Comparison of ENCODE assay signal across 8 mouse cellular contexts in genomic region chr1:74794487-74795144, GRCm38 (mm10). TPM values are rescaled to one million over a fixed set of nuclear protein-coding genes. Genes with fewer than 3 reads are reported as not detected.
DNase-seq lines count a peak whose midpoint lies in the region; ATAC-seq and TF ChIP-seq lines count a peak whose summit lies in the region.

No protein-coding gene starts in this region.

- H3K27ac ChIP-seq in hindbrain, embryonic 16.5 days (ENCODE audit: low read depth, low read length) = no peak overlapping the region

- peaks cover 28% of the 10 kb centered on the region for H3K4me1 ChIP-seq in hindbrain, embryonic 16.5 days (ENCODE audit: control insufficient read depth, insufficient read depth, low read depth, low read length)

- peak overlapping the region; percentile 60 for H3K9ac ChIP-seq in hindbrain, embryonic 16.5 days (ENCODE audit: low read depth, low read length)

- no peak overlapping the region for H3ac ChIP-seq in myocyte (ENCODE audit: control insufficient read depth, insufficient read length)

- H3K9me3 ChIP-seq in hindbrain, embryonic 16.5 days (ENCODE audit: control insufficient read depth, low read length) = no peaks in the 10 kb centered on the region

- H3K79me2 ChIP-seq in myocyte (ENCODE audit: control insufficient read depth, insufficient read depth) = peaks cover 5% of the 10 kb centered on the region

- peak; percentile 66 for DNase-seq in kidney, postnatal 10 days
- no peak for DNase-seq in kidney, adult 18-20 months
- no peak for DNase-seq in right cerebral cortex, postnatal 14 days
- no peak for DNase-seq in left cerebral cortex, postnatal 10 days (ENCODE audit: extremely low spot score in 1 of 2, low spot score in 2 of 2)
- DNase-seq in lung, postnatal 36 days = no peak

- peak overlapping the region; percentile 34 for H3K4me3 ChIP-seq in hindbrain, embryonic 16.5 days (ENCODE audit: low read length)
- peak overlapping the region; percentile 27 for H3K4me3 ChIP-seq in myocyte

- H3K36me3 ChIP-seq in hindbrain, embryonic 16.5 days (ENCODE audit: control insufficient read depth, insufficient read depth, low read length) = no peaks in the 10 kb centered on the region
- no peaks in the 10 kb centered on the region for H3K36me3 ChIP-seq in myocyte (ENCODE audit: control insufficient read depth, insufficient read depth)

- TF ChIP-seq POLR2A in myocyte (IDR thresholded peaks at IDR 0.05; ENCODE audit: insufficient read length, low read depth) = peak; percentile 53

- WGBS in hindbrain, embryonic 16.5 days = 1% methylated on average over 38 of the region's 38 CpGs

- peak; percentile 46 for ATAC-seq in common myeloid progenitor, adult 5-6 weeks (replicated peaks; ENCODE audit: low read depth, poor library complexity, severe bottlenecking)
- no peak for ATAC-seq in hindbrain, embryonic 16.5 days

- intact Hi-C loops in left cerebral cortex, postnatal 10 days (cut with DNase I) = no loop called here

- peaks cover 66% of the 10 kb centered on the region for H3K27me3 ChIP-seq in hindbrain, embryonic 16.5 days (replicated peaks; ENCODE audit: control insufficient read depth, insufficient read depth, low read length)
- no peaks in the 10 kb centered on the region for H3K27me3 ChIP-seq in myocyte (ENCODE audit: control insufficient read depth, insufficient read depth, insufficient read length)

- H3K4me2 ChIP-seq in hindbrain, embryonic 16.5 days (ENCODE audit: low read length) = peak overlapping the region; percentile 66
- H3K4me2 ChIP-seq in myocyte (ENCODE audit: low read depth) = peak overlapping the region; percentile 77

TF ChIP-seq in myocyte, 11 proteins besides CTCF, POLR2A, EP300 and RAD21:
- TF ChIP-seq CEBPB (IDR thresholded peaks at IDR 0.05; ENCODE audit: insufficient read depth, poor library complexity, severe bottlenecking) (no peak), MYOG (IDR thresholded peaks at IDR 0.05; ENCODE audit: control insufficient read depth in 1 of 3, insufficient read depth in 1 of 3, insufficient read length in 2 of 3, low read depth in 2 of 3) (peak in 1 of 3 experiments; percentile 37), MYOD1 (IDR thresholded peaks at IDR 0.05; ENCODE audit: control insufficient read depth in 1 of 3, insufficient read length in 2 of 3, low read depth in 2 of 3) (peak in 1 of 3 experiments; percentile 17)
TF ChIP-seq in myocyte: peak in this region for 2.

RNA-seq across cellular contexts. Expression of gene Wnt10a, which starts 3.3 kb away (rescaled TPM):
- total RNA-seq in common myeloid progenitor, adult 5-6 weeks (2017) = not detected in 2 replicates
- polyA plus RNA-seq in hindbrain, embryonic 16.5 days (2015; fragmentation: Nextera tagmentation; extraction: Ambion mirVana) = 0.40 TPM in 2 replicates
- polyA plus RNA-seq in myocyte (2012; fragmentation: generic; extraction: Trizol) = 44.0 TPM
- 1 to 10 TPM in 1 of 2 experiments, under 1 TPM in 1; 0.87 to 1.1 TPM for total RNA-seq in left cerebral cortex, postnatal 10 days (2021)

RNA-seq across cellular contexts. Expression of gene Wnt6, which starts 22.9 kb away (rescaled TPM):
- not detected in 2 replicates for total RNA-seq in common myeloid progenitor, adult 5-6 weeks (2017)
- 4.9 and 6.1 TPM in 2 replicates for polyA plus RNA-seq in hindbrain, embryonic 16.5 days (2015; fragmentation: Nextera tagmentation; extraction: Ambion mirVana)
- 3.1 TPM for polyA plus RNA-seq in myocyte (2012; fragmentation: generic; extraction: Trizol)
- 1 to 10 TPM; 1.2 to 1.7 TPM for total RNA-seq in left cerebral cortex, postnatal 10 days (2021)

RNA-seq across cellular contexts. Expression of gene Prkag3, which starts 45.6 kb away (rescaled TPM):
- total RNA-seq in common myeloid progenitor, adult 5-6 weeks (2017) = not detected in 2 replicates
- 0.13 and 0.36 TPM in 2 replicates for polyA plus RNA-seq in hindbrain, embryonic 16.5 days (2015; fragmentation: Nextera tagmentation; extraction: Ambion mirVana)
- 24.6 TPM for polyA plus RNA-seq in myocyte (2012; fragmentation: generic; extraction: Trizol)
- not detected for total RNA-seq in left cerebral cortex, postnatal 10 days (2021)
